Mouse (Mus musculus) skeletal muscle tissue, adult 2 months (tissue): ENCODE measurements around the gene Gstt1.
"Not testable (repeated sequence)": the region's sequence is repeated elsewhere in the genome, so short reads cannot be mapped to it uniquely, and the experiment has no call there.

Experiments used
- DNase-seq: peaks from one replicate; pipeline ENCODE4 v3.0.0-alpha.2; 2012; ENCODE audit warnings: low read depth, low spot score

The Gstt1 gene

DNA sequence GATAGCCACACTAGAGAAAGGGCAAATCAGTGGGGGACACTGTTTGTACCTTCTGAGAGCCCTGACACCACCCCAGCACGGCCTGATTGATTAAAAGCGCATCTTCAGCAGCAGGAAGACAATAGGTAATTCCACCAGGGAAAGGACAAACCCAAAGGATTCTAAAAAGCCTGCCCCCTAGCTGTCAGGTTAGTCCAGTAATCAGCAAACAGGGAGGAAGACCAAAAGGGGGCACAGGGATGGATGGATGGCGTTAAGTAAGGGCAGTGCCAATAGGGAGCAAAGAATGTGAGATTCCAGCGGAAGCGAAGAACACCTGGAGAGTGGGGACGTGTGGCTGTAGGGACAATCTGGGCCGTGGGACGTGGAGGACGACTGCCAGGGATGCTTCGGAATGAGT is 20.3 kb upstream of the Gstt1 start:
- no peak for DNase-seq

DNA sequence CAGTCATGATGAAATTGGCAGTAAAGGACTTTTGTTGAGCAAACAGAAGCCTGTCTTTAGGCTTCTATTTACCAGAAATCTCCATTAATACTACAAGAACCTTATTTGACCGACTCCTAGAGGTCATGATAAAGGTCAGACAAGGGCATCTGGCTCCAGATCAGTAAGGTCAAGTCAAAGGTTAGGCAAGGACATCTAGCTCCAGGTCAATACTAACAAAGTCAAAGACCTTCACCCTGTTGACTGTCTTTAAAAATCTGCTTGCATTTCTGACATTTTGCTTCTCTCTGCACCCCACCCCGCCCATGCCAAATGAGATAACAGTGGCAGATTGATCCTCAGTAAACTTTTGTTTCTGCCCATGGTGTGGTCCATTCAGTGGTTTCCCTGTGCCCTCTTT is 5.8 kb upstream of the Gstt1 start:
- DNase-seq: no peak

DNA sequence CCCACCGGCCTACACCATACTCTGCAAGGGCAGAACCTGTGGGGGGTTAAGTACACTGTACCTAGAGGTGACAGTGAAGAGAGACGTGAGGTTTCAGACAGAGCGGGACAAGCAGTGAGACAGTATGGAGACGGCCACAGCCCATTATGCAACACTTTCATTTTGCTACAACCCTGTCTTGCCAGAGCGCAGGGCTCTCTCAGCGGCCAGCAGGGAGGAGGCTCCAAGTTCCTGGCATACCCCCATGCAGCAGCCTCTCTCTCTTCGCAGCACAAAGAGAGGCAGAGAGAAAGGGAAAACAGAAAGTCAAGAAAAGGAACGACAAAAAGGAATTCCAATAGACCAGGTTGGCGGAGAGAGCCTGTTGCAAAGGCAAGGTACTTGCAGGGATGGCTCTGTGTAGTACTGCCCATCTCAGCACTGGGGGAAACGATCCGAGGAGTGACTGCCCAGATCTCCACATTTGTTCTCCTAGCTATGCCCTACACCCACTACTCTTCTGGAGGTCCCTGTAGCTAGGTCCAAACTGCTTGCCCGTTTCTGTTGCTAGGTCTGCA is 687 bp downstream of the Gstt1 start:
- DNase-seq: peak; percentile 67

DNA sequence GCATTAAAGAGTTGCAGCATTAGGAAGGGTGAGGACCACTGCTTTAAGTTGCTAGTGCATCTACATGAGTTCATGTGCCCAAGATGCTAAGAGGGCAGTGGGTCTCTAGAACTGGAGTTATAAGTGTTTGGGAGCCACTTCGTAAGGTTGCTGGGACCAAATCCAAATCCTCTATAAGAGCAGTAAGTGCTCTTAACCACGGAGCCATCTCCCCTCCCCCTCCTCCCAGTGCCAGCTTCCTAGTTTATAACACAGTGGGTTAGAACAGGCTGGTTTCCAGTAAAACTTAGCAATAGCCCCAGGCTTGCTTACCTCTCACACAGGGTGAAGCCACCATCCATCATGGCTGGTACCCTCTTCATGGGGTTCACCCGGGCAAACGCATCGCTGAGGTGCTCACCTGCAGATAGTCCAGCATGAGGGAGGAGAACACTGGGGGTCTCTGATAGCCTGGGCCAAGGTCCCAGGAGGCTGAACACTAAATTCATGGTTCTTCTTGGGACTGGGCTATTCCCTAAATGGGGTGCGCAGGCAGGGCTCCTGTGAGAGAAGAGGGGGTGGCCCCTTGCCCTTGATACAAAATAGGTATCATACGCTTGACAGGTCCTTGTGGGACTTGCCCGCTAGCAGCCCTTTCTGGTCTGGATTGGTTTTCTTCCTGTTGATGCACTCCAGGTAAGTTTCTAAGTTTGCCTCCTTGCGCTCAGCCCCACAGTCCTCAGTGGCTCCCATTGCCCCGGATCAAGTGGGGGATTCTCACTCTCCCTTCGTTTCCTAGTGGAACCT is 1.5 kb downstream of the Gstt1 start:
- no peak for DNase-seq

DNA sequence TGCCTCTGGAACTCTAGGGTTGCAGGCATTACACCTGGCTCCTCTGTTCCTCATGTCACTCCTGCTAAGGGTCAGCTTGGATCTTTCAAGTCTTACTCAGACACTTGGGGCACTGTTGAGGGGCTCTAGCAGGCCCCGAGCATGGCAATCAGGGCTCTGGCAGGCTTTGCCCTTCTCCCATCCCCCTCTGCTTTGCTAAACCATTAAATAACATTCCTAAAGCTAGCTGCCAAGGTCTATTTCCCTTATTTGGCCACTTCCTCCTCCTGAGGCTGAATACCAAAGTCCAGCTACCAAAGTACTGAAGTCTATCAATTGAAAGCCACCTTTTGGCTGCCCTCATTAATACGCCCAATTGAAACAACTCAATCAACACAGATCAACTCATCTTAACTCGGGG is 3.5 kb downstream of the Gstt1 start:
- DNase-seq: no peak

DNA sequence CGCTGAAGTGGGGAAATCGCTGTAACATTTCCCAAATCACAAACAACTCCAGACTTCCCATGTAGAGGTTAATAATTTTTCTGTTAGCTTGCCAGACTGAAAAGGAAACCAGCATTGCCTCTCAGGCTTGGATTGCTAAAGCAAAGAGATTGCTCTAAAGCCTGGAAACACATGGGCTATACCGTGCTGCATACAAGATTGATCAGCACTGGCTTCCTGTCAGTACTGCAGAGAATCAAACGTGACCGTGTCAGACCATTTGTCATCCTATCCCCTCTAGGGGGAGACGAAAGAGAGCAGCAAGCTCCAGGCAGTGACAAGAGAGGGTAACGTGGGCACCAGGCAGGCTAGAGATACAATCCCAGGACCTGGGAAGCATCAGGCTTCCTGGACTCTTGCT is 7.6 kb downstream of the Gstt1 start:
- no peak for DNase-seq

DNA sequence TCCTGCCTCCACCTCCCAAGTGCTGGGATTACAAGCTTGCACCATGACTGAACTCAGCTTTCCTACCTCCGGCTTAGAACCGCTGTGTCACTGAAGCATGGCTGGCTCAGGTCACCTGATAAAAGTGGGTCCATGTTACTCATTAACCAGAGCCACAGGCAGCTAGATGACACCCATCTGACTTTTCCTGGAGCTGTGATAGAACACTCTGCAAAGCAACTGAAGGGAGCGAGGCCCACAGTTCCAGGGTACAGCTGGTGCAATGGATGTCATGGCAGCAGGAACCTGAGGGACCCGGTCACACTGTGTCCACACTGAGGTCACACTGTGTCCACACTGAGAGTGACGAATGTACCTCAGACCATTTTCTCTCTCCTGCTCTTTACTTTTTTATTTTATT is 8.5 kb downstream of the Gstt1 start:
- no peak for DNase-seq

DNA sequence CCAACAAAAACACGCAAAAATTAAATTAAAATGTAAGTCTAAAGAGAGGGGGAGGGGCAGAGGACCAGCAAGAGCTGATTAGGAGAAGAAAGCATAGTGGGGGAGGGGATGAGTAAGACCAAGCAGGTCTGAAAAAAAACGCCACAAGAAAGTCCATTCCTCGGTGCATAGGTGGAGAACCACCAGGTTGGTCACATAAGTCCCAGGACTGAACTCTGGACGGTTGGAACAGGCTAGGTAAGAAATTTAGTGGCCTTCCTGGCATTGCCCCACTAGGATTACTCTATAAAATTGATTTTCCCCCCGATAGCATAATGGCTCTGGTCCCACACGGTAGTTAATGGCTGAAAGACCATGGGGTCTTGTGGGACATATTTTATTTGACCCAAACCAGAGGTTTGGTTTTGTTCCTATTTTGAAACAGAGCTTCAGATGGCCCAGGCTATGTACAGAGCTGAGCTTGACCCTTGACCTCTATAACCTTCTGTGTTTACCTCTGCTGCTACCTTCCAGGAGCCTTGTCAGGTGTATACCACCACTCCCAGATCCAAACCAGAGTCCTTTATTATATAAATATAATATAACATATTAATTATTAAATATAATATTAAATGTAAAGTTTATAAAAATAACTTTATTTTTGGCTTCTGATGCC is 9.2 kb downstream of the Gstt1 start:
- DNase-seq: no peak

DNA sequence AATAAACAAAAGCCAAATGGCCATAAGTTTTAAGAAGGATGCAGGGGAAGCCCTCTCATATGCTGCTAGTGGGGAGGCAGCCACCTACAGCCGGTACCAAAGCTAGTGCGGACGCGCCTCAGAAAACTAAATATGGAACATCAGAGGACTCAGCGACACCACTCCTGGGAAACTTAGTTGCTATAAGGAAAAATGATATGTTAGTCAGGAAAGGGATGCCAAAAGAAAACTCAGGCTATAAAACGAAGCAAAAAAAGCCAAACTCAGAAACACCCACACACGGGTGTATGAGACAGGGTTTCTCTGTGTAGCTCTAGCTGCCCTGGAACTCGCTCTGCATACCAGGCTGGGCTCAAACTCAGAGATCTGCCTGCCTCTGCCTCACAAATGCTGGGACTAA is 10.1 kb downstream of the Gstt1 start:
- no peak for DNase-seq

DNA sequence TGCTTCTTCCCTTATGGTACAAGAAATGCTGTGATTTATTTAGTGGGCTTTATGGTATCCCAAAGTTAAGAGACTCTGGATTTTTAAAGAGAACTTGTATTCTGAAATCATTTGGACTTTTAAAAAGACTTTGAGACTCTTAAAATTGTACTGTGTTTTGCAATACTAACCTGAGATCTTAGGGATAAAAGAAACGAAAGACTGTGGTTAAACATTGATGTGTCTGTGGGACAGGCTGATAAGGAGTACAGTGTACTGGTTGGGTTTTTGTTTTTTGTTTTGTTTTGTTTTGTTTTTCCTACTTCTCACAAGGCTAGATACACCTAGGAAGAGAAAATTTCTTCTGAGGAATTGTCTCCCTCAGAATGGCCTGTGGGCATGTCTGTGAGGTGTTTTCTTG is 12.9 kb downstream of the Gstt1 start:
- no peak for DNase-seq

DNA sequence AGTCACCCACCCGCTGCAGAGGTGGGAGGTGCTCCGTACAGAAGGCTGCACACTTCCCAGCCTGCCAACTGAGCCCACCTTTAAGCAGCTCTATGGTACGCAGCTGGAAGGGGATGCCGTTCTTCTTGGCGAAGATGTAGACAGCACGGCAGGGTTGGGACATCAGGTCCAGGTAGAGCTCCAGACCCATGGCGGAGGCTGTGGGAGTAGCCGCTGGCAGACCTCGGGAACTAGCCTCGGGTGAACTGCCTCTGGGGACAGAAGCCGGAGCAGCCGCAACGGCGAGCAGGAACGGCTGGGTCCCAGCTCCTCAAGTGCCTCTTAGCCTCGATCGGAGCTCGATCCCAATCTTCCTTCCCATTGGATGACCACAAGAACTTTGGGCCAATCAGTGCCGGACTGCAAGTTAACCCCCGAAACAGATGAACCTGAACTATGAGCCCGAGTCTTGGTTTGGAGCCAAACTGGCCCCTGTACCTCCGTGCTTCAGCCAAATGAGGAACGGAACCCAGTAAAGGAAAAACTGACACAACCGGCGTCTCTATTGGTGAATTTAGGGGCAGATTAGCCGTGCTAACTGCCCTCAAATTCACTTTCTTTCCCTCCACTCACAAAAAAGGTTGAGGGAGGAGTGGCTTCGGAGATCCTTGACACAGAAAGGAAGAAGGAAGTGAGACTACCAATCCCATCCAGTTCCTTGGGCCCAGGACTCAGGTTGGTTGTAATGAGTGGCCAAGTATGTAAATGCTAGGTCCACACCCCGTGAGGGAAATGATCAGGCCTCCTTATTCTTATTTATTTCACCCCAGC is 17.4 kb downstream of the Gstt1 start, which contains the start of the genes Gm20441 and Gstt3:
TSS of gene Gm20441 (minus strand) at position 186 of the 810 bp plus-strand sequence.
TSS of gene Gstt3 (minus strand) at position 646 of the 810 bp plus-strand sequence.
- peak; percentile 78 for DNase-seq

DNA sequence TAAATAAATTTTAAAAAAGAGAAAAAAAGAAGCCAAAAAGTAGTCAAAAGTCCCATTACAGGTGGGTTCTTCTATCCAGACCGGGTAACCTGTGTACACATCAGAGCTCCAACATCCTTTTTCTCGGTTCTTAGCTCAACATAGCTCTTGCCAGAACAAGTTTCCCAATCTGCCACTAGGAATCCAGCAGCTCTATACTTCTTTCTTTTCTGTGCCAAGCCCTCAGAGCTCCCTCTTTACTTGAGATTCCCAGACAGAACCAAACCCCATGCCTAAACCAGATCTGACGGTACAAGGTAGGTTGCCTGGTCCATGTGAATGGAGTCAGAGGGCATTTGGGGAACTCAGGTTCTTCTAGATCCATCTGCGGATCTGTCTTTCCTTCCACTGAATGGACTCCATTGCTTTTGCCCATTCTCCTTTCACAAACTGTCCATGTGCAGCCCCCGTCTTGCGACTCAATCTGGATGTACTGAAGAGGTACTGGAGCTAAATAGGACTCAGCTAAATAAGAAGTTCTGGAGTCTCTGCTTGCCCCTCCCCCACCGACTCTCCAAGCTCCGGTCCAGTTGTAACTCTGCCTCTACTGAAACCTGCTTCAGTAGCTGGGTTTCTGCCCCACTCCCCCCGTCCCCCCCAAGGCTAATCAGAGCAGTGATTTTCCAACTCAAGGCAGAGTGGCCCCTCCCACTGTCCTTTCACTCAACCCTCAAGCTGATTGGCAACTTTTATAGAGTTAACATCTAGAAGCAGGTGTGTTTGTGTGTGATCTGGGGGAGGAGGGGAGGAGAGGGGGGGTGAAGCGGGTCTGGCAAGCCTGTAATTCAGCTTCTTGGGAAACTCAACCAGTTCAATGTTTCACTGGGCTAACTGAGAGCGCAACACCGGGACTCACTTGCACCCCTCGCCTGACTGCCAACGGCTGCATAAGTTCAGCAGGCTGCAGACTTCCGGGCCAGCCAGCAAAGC is 18.9 kb downstream of the Gstt1 start:
- DNase-seq: no peak

DNA sequence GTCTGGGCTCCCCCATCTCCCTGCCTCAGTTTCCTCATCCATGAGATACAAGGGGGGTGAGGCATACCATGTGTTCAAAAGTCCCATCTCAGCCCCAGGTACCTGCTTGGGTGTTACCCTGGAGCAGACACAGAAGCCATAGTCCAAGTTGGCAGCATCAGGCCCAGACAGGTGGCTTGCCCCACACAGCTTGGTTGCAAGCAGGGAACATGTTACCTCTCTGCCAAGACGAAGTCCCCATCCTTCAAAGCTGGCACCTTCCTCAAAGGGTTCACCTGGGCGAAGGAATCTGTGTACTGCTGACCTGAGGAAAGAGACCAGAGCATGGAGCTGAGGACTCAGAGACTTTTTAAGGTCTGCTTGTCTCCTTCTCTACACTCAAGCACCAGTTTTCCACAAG is 20.5 kb downstream of the Gstt1 start:
- no peak for DNase-seq

DNA sequence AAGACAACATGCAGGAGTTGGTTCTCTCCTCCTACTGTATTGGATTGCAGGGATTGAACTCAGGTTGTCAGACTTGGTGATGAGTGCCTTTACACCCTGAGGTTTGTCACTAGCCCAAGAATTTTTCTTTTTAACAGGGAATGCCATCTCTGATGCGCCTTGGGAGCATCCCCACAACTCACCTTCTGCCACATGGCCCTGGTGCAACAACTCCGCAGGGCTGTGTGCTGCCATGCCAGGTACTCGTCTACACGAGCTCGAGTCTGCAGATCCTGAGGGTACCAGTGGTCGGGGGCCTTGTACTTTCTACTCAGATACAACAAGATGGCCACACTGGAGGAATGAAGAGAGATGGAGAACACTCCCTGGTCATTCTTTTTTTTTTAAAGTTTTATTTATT is 21.8 kb downstream of the Gstt1 start:
- DNase-seq: no peak

DNA sequence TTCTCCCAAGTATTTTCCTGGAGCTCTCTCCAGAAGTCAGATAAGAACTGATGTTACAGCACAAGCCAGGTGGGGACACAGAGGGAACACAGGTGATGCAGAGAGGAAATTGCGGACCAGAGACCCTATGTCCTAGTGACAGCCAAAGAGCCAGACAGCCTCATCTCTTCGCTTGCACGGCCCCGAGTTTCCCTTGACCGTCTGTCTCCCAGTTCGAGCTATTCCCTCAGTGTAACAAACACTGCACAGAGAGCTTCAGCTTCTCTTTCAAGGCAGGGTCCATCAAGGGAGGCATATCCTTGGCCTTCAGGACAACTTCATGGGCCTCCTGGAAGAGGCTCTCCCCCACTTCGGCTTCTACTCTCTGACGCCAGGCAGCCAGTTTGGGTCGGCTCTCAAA is 23.8 kb downstream of the Gstt1 start:
- DNase-seq: no peak

DNA sequence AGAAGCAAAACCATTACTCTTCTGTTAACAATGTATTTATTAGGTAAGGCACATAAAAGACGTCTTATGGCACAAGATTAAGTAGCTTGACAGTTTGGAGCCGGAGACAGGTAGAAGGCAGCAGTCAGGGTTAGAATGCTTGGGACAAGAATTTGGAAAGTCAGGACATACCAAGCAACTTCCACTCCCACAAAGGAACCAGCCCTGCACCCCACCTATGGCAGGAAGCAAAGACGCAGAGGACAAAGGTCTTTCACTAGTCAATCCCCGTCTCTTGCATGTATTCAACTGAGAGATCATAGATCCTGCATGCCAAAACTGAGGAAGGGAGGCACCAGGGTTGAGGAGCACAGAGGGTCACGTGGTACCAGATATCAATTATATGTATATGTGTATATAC is 24.3 kb downstream of the Gstt1 start:
- DNase-seq: no peak

DNA sequence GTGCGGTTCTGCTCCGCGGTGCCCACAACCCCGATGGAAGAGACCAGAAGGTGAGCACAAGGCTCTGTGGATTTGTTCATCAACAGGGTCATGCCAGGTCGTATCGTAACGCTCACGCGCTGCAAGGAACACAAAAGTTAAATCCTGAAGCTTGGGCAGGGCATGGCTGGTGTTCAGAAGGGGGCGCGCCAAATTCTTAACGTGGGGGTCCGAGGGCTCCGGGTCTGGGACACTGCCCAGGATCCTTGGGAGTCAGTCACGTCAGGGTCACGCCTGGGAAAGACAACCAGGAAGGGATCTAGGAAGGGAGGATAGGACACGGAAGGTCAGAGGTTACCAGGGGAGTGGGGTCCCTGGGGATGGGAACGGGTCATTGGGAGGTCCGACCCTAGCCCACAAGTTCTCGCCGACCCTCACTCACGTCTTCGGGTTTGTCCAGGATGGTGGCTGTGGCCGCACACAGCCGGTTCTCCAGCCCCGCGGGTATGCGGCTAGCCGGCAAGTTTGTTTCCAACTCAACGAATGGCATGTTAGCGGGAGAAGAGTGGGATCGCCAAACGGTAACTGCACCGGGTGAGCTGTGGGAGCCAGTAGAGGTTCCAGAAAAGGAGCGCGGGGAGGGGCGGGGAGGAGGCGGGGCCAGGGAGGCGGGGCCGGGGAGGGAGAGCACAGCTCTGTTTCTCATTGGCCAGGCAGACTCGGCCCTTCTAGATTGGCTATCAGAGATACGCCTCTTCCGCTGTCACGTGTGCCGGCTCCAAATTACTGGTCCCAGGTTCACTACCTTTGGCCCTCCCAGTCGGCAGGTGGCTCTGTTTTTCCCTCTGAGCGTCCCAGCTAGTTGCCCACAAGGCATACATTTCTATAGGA is 25.4 kb downstream of the Gstt1 start, which contains the start of gene Ddt:
TSS of gene Ddt (minus strand) at position 620 of the 870 bp plus-strand sequence.
- peak; percentile 88 for DNase-seq

DNA sequence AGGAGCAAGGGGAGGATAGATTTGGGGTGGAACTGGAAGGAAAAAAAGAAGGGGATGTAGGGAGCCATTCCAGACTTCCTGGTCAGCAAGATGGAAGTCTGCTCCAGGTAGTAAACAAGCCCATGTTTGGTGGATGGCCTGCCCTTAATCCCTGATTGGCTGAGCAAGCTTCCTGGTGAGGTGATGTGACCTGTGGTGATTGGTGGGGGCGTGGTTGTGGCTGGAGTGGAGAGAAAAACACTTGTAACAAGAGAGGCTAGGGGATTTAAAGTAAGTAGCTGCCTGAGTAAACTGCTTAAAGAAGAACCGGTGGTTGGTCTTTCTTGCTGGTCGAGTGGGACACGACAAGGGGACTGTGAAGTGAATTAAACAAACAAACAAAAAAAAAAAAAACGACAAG is 30.6 kb downstream of the Gstt1 start:
- DNase-seq: not testable (repeated sequence)

DNA sequence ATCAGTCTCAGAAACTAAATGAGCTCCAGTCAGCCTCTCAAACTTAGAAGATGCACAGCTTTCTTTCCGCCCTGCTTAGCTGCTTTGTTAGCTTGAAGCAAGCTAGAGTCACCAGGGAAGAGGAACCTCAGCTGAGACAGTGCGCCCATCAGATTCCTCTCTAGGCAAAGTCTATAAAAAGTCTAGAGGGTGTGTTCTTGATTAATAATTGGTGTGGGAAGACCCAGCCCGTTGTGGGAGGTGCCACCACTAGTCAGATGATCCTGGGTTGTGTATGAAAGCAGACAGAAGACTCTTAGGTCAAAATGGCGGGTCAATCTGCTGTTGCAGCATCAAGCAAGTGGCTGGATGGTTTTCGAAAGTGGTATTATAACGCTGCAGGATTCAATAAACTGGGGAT is 31.5 kb downstream of the Gstt1 start:
- DNase-seq: no peak
